Mouse (Mus musculus) midbrain, embryonic 11.5 days (tissue): ENCODE results near the gene Shtn1. TPM values are rescaled to one million over a fixed set of nuclear protein-coding genes. Genes with fewer than 3 reads are reported as not detected.

Experiments
- ATAC-seq: fragments of 200-750 bp; cut with Nextera tagmentation; 2 replicates; pipeline ENCODE4 v1.8.0; 2017; ENCODE audit warnings: moderate TSS enrichment, moderate library complexity; ENCODE audit not compliant: low FRiP score
- DNase-seq: peaks from one replicate; pipeline ENCODE4 v3.0.0; 2015; ENCODE audit warnings: low spot score; ENCODE audit errors: missing footprints
- H3K27ac ChIP-seq: fragments of 300-500 bp; sonication (generic); 2 replicates; pipeline ENCODE4 v1.5.1; 2014; ENCODE audit warnings: low read depth, low read length
- H3K27me3 ChIP-seq: fragments of 300-500 bp; sonication (generic); 2 replicates; pipeline ENCODE4 v1.6.1; 2014; ENCODE audit warnings: mild to moderate bottlenecking, low read length, moderate library complexity, mixed read lengths; ENCODE audit not compliant: control insufficient read depth, insufficient read depth
- H3K36me3 ChIP-seq: fragments of 300-500 bp; sonication (generic); 2 replicates; pipeline ENCODE4 v1.6.1; 2014; ENCODE audit warnings: mild to moderate bottlenecking, low read length, moderate library complexity, mixed read lengths; ENCODE audit not compliant: control insufficient read depth, insufficient read depth
- H3K4me1 ChIP-seq: fragments of 300-500 bp; sonication (generic); 2 replicates; pipeline ENCODE4 v1.6.1; 2014; ENCODE audit warnings: low read length; ENCODE audit not compliant: control insufficient read depth, insufficient read depth
- H3K4me2 ChIP-seq: fragments of 300-500 bp; sonication (generic); 2 replicates; pipeline ENCODE4 v1.6.1; 2014; ENCODE audit warnings: mild to moderate bottlenecking, moderate library complexity
- H3K4me3 ChIP-seq: fragments of 300-500 bp; sonication (generic); 2 replicates; pipeline ENCODE4 v1.5.1; 2014; ENCODE audit warnings: low read depth, low read length
- H3K9ac ChIP-seq: fragments of 300-500 bp; sonication (generic); 2 replicates; pipeline ENCODE4 v1.6.1; 2014; ENCODE audit warnings: low read length
- H3K9me3 ChIP-seq: fragments of 300-500 bp; sonication (generic); 2 replicates; pipeline ENCODE4 v1.6.1; 2016; ENCODE audit warnings: low read length; ENCODE audit not compliant: control insufficient read depth
- WGBS: fragments of 180-500 bp; shearing (Covaris S2); extraction: QIAGEN DNeasy Blood & Tissue Kit; methylation state at CpG from one replicate; pipeline ENCODE4 v1.1.7; 2014; 5-methylcytosine and 5-hydroxymethylcytosine counted together
- polyA plus RNA-seq: library from polyadenylated mRNA; unstranded; fragments of >200 nt; fragmentation: Nextera tagmentation; extraction: Ambion mirVana; gene quantifications from 2 replicates; pipeline ENCODE4 v1.2.1, GENCODE M21; 2014

The Shtn1 gene
- polyA plus RNA-seq, 1 experiment from 2014 or later: 1.4 TPM

DNA sequence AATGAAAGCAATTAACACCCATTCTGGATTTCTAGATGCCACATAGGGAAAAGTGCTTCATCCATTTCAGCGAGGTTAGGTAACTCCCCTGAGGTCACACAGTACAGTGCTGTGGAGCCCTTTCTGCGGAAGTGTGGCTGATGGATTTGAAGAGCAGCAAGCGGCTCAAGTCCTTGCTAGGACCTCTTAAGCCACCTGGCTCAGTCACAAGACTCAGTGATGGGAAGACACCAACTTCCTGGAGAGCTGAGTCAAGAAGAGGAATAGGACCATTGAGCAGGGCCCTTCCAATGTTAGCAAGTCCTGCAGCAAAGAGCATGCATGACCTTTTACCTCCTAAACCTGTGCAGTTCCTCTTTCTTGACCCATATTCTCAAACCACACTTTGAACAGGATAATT lies 1.5 kb downstream of the Shtn1 start:
- Histone ChIP-seq H3K27me3 (peaks cover 27% of the 10 kb centered on the region), H3K9me3 (no peaks in the 10 kb centered on the region), H3K4me2 (no peak overlapping the region), H3K9ac (no peak overlapping the region), H3K4me1 (peaks cover 4% of the 10 kb centered on the region; the same call in 1 of the 2 replicates), H3K36me3 (no peaks in the 10 kb centered on the region), H3K4me3 (no peak overlapping the region), H3K27ac (no peak overlapping the region)
- 67% methylated on average over 3 of the region's 3 CpGs for WGBS
- DNase-seq (no peak), ATAC-seq (no peak)

DNA sequence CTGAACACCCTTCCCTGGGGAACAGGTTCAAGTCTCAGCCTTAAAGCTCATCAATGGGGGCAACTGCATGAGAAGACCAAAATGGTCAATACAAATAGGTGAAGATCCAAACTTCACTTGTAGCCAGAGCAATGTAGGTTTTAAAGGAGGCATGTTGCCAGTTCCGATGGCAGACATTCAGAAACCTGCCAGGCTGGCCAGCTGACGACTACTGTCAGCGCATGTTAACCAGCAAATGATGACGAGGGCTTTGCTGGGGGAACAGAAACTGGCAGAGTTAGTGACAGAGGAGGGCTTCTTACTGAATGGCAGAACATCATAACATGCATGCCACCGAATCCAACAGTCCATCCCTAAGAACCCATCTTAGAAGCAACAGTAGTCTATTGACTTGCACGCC lies 2.9 kb downstream of the Shtn1 start:
- H3K27ac ChIP-seq: no peak overlapping the region
- no peaks in the 10 kb centered on the region for H3K36me3 ChIP-seq
- DNase-seq (peak; percentile 49), ATAC-seq (no peak)
- H3K27me3 ChIP-seq: peaks cover 27% of the 10 kb centered on the region
- H3K4me3 ChIP-seq: no peak overlapping the region
- H3K9ac ChIP-seq: no peak overlapping the region
- H3K4me1 ChIP-seq: peaks cover 4% of the 10 kb centered on the region; the same call in 1 of the 2 replicates
- 88% methylated on average over 6 of the region's 6 CpGs for WGBS
- no peak overlapping the region for H3K4me2 ChIP-seq
- H3K9me3 ChIP-seq: no peaks in the 10 kb centered on the region

DNA sequence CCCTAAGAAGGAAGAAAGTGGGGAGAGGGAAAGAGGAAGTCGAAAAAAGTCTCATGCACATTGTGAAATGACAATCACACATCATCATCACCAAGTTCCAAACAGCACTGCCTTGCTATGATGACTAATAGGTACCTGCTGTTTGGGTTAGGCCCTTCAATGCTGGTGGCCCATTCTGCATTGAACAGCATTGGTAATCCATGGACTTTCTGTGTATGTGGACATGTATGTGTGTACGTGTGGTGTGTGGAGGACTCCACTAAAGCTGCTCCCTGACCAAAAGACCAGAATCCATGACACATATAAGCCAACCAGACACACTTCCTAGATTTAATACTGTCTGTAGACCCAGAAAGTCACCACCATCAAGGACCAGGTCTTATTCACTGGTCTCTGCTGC lies 3.9 kb downstream of the Shtn1 start:
- peaks cover 27% of the 10 kb centered on the region for H3K27me3 ChIP-seq

DNA sequence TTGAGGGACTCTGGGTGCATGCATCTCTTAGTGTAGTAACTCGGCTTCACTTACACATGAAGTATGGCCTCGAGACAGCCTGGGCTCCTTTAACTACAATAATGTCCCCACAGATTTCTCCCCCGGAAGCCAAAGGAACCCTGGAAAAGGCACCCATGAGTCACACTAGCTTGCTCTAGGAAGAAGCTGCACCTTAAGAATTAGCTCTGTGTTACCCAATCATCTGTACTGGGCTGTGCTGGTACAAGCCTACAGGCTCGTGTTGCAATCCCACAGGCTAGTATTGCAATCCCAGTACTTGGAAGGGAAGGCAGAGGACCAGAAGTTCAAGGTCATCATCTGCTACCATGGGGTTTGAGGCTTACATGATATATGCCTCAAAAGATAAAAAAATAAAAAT lies 4.5 kb downstream of the Shtn1 start:
- ATAC-seq: no peak
- peak; percentile 19 for DNase-seq
- peaks cover 24% of the 10 kb centered on the region for H3K27me3 ChIP-seq
- WGBS: 77% methylated on average over 4 of the region's 4 CpGs
- H3K36me3 ChIP-seq: no peaks in the 10 kb centered on the region
- H3K4me3 ChIP-seq: no peak overlapping the region
- no peak overlapping the region for H3K9ac ChIP-seq
- H3K9me3 ChIP-seq: no peaks in the 10 kb centered on the region
- H3K4me1 ChIP-seq: peaks cover 4% of the 10 kb centered on the region; the same call in 1 of the 2 replicates
- no peak overlapping the region for H3K27ac ChIP-seq
- no peak overlapping the region for H3K4me2 ChIP-seq

More for the DNA sequence above, 3.9 kb downstream of the Shtn1 start:
- DNase-seq (peak; percentile 33), ATAC-seq (no peak)
- Histone ChIP-seq H3K4me2 (no peak overlapping the region), H3K4me1 (peaks cover 4% of the 10 kb centered on the region; the same call in 1 of the 2 replicates), H3K36me3 (no peaks in the 10 kb centered on the region), H3K9me3 (no peaks in the 10 kb centered on the region), H3K9ac (no peak overlapping the region), H3K27ac (no peak overlapping the region), H3K4me3 (no peak overlapping the region)
- WGBS: 89% methylated on average over 2 of the region's 2 CpGs

DNA sequence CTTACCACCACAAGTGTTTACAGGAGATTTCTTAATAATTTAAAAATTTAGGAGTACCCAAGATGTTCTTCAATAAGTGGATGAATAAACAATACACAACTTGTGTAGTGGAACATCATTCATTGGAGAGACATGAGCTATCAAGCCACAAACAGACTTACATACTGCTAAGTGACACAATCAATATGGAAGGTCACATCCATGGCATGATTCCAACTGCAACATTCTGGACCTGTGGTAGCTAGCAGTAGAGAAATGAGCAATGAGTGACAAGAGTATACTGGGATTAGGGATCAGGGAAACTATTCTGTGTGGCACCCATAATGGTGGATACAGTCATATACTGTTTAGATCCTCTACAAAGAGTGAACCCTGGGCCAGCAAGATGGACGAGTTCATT lies 8.2 kb downstream of the Shtn1 start:
- Histone ChIP-seq H3K27ac (no peak overlapping the region), H3K9ac (no peak overlapping the region), H3K36me3 (no peaks in the 10 kb centered on the region), H3K27me3 (no peaks in the 10 kb centered on the region), H3K4me1 (no peaks in the 10 kb centered on the region), H3K4me2 (no peak overlapping the region), H3K4me3 (no peak overlapping the region), H3K9me3 (no peaks in the 10 kb centered on the region)
- DNase-seq (no peak), ATAC-seq (no peak)
- WGBS: 67% methylated on average over 1 of the region's 1 CpGs

DNA sequence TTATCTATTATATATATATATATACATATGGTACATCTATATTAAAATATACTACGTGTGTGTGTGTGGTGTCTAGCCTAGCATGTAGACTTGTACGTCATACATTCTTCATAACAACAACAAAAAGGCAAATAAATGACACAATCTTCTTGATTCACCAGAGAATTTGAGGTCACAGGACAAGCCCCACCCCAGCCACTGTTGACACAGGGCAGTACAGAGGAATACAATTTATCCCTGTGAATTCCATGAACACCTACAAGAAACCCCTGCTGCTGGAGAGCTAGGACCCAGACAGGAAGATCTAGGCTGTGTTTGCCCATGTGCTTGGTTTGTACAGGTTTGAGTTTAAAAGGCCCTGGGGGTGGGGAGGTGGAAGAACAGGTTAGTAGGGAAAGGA lies 9.2 kb downstream of the Shtn1 start:
- 90% methylated on average over 2 of the region's 2 CpGs for WGBS
- no peak for ATAC-seq
- H3K4me1 ChIP-seq: no peaks in the 10 kb centered on the region

DNA sequence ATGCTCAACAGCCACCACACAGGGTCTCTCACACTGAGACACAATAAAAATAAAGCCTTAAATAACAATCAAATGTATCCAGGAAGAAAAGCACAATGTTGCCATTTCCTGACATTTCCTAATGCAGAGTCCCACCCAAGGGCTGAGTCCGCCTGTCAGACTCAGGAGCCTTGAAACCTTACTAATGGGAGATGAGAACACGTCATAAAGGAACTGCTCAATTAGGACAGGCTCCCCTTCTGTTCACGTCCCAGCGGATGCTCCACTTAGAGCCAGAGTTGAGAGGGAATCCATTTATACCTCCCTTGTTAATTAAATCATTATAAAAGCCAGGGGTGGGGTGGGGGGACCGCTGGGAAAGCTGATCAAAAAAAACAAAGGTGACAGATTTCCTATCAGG lies 9.8 kb downstream of the Shtn1 start:
- no peak for DNase-seq
- Histone ChIP-seq H3K4me2 (no peak overlapping the region), H3K4me3 (no peak overlapping the region), H3K9ac (no peak overlapping the region), H3K27me3 (no peaks in the 10 kb centered on the region), H3K9me3 (no peaks in the 10 kb centered on the region), H3K36me3 (no peaks in the 10 kb centered on the region), H3K4me1 (no peaks in the 10 kb centered on the region), H3K27ac (no peak overlapping the region)
- WGBS: 70% methylated on average over 5 of the region's 5 CpGs
- ATAC-seq: no peak

More for the DNA sequence above, 9.2 kb downstream of the Shtn1 start:
- Histone ChIP-seq H3K9ac (no peak overlapping the region), H3K36me3 (no peaks in the 10 kb centered on the region), H3K4me3 (no peak overlapping the region), H3K27me3 (no peaks in the 10 kb centered on the region), H3K4me2 (no peak overlapping the region), H3K9me3 (no peaks in the 10 kb centered on the region), H3K27ac (no peak overlapping the region)
- DNase-seq: peak; percentile 33

DNA sequence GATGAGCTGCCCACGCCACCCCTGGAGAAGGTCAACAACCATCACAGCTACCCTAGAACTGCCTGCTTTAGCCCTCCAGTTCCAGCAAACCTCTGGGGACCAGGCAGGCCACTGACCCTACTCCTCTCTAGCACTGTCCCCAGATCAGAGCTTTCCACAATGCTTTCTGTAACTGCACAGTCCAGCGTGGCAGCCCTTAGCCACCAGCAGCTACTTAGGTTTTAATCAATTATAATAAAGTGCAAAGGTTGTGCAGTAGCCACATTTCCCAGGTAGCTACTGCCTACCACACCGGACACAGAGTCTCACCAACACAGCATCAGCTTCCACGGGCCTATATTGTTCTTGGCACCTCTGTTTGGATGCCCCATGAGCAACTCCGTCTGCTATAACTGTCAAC lies 11.3 kb downstream of the Shtn1 start:
- Histone ChIP-seq H3K9ac (no peak overlapping the region), H3K9me3 (no peaks in the 10 kb centered on the region), H3K27ac (no peak overlapping the region), H3K4me3 (no peak overlapping the region), H3K36me3 (no peaks in the 10 kb centered on the region), H3K4me2 (no peak overlapping the region), H3K27me3 (no peaks in the 10 kb centered on the region), H3K4me1 (no peaks in the 10 kb centered on the region)
- WGBS: 83% methylated on average over 5 of the region's 5 CpGs
- DNase-seq (peak; percentile 65), ATAC-seq (no peak)

DNA sequence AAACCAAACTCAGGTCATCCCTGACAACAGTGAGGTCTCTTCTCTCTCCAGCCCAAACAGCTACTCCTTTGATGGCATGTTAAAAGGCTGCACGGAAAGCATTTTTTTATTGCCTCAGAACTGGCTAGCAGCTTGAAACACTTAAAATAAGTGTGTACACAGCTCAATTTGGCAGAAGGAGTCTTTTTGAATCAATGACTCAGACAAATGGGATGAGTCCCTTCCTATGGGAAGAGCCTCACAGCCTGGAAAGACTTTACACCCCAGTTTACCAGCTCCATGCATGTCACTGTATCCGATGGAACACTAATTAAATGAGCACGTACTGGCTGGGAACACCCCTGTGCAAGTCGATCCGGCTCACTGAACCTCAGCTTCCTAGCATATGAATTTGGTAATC lies 12.3 kb downstream of the Shtn1 start:
- no peaks in the 10 kb centered on the region for H3K36me3 ChIP-seq
- 95% methylated on average over 5 of the region's 5 CpGs for WGBS
- H3K4me2 ChIP-seq: no peak overlapping the region
- H3K9ac ChIP-seq: no peak overlapping the region
- no peaks in the 10 kb centered on the region for H3K4me1 ChIP-seq
- no peaks in the 10 kb centered on the region for H3K9me3 ChIP-seq
- H3K4me3 ChIP-seq: no peak overlapping the region
- H3K27ac ChIP-seq: no peak overlapping the region
- H3K27me3 ChIP-seq: no peaks in the 10 kb centered on the region
- DNase-seq (peak; percentile 57), ATAC-seq (no peak)

DNA sequence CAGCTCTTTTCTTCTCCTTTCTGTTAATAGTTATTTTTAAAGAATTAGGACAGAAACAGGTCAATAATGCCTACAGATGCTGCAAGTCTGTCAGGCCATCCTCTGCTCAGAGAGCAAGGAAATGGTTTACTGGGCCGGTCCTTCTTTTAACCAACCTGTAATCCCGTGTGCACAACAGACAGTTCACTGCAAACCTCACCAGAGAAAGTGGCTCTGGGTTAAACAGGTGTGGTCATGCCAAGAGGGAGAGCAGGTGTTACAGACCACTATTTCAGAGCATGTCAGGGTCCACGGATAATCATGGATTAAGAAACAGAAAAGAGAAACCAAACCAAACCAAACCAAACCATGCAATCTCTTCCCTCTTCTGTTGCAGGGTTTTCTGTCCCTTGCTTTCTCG lies 17.8 kb downstream of the Shtn1 start:
- peak; percentile 51 for DNase-seq
- 78% methylated on average over 4 of the region's 4 CpGs for WGBS

More for the DNA sequence above, 17.8 kb downstream of the Shtn1 start:
- H3K27ac ChIP-seq: no peak overlapping the region
- no peak overlapping the region for H3K4me3 ChIP-seq
- no peak for ATAC-seq
- H3K9me3 ChIP-seq: no peaks in the 10 kb centered on the region
- H3K4me1 ChIP-seq: peaks cover 2% of the 10 kb centered on the region; the same call in 1 of the 2 replicates
- H3K36me3 ChIP-seq: no peaks in the 10 kb centered on the region
- H3K27me3 ChIP-seq: no peaks in the 10 kb centered on the region
- no peak overlapping the region for H3K9ac ChIP-seq
- no peak overlapping the region for H3K4me2 ChIP-seq
